Mouse (Mus musculus) naive thymus-derived CD4-positive, alpha-beta T cell, adult 2 months (primary cell): ENCODE measurements around the gene Gm26566.

ENCODE experiments used
- DNase-seq: peaks from one replicate; pipeline ENCODE4 v3.0.0-alpha.2; 2011; ENCODE audit warnings: low read depth

The Gm26566 gene

GRCm38 (mm10) chr4:88721791-88722721, at the start of gene Gm26566, which contains the start of gene Klhl9:
Gene Gm26566, plus strand, starts transcription at chr4:88721805.
Gene Klhl9, minus strand, starts transcription at chr4:88722465.
- peak; percentile 88 for DNase-seq

GRCm38 (mm10) chr4:88676824-88677223, 44.8 kb upstream of the Gm26566 start, which contains the start of gene Ifna16:
Gene Ifna16, minus strand, starts transcription at chr4:88676924.
- no peak for DNase-seq

- DNase-seq, result peak; percentile 69
Measured at GRCm38 (mm10) chr4:88680362-88680761, 41.2 kb upstream of the Gm26566 start.

- DNase-seq, result no peak
Measured at GRCm38 (mm10) chr4:88681353-88681752, 40.3 kb upstream of the Gm26566 start.

GRCm38 (mm10) chr4:88683812-88684211, 37.8 kb upstream of the Gm26566 start, which contains the start of gene Ifna2:
Gene Ifna2, minus strand, starts transcription at chr4:88683912.
- DNase-seq, result no peak

GRCm38 (mm10) chr4:88691259-88691658, 30.3 kb upstream of the Gm26566 start, which contains the start of gene Ifnab:
Gene Ifnab, minus strand, starts transcription at chr4:88691359.
- DNase-seq, result no peak

GRCm38 (mm10) chr4:88692537-88692936, 29.1 kb upstream of the Gm26566 start:
- DNase-seq, result peak; percentile 78

- DNase-seq, result peak; percentile 66
Measured at GRCm38 (mm10) chr4:88693392-88693791, 28.2 kb upstream of the Gm26566 start.

- peak; percentile 85 for DNase-seq
Measured at GRCm38 (mm10) chr4:88696237-88696884, 25.2 kb upstream of the Gm26566 start.

GRCm38 (mm10) chr4:88697108-88697507, 24.5 kb upstream of the Gm26566 start:
- DNase-seq, result no peak

- DNase-seq, result no peak
Measured at GRCm38 (mm10) chr4:88697753-88698152, 23.9 kb upstream of the Gm26566 start.

- no peak for DNase-seq
Measured at GRCm38 (mm10) chr4:88698781-88699180, 22.8 kb upstream of the Gm26566 start.

- no peak for DNase-seq
Measured at GRCm38 (mm10) chr4:88699301-88699700, 22.3 kb upstream of the Gm26566 start.

GRCm38 (mm10) chr4:88705924-88706323, 15.7 kb upstream of the Gm26566 start:
- no peak for DNase-seq

GRCm38 (mm10) chr4:88707128-88707826, 14.3 kb upstream of the Gm26566 start:
- DNase-seq, result no peak

- DNase-seq, result no peak
Measured at GRCm38 (mm10) chr4:88714281-88714680, 7.3 kb upstream of the Gm26566 start.

- DNase-seq, result no peak
Measured at GRCm38 (mm10) chr4:88715059-88715458, 6.5 kb upstream of the Gm26566 start.

- no peak for DNase-seq
Measured at GRCm38 (mm10) chr4:88718715-88719114, 2.9 kb upstream of the Gm26566 start.

- no peak for DNase-seq
Measured at GRCm38 (mm10) chr4:88723497-88724090, 2.0 kb downstream of the Gm26566 start.

GRCm38 (mm10) chr4:88726727-88727126, 5.1 kb downstream of the Gm26566 start:
- DNase-seq, result no peak

- DNase-seq, result peak; percentile 78
Measured at GRCm38 (mm10) chr4:88727324-88727723, 5.7 kb downstream of the Gm26566 start.

- peak; percentile 90 for DNase-seq
Measured at GRCm38 (mm10) chr4:88738480-88738879, 16.9 kb downstream of the Gm26566 start.
